Mouse (Mus musculus): ENCODE results near the gene Dleu7.

DNA sequence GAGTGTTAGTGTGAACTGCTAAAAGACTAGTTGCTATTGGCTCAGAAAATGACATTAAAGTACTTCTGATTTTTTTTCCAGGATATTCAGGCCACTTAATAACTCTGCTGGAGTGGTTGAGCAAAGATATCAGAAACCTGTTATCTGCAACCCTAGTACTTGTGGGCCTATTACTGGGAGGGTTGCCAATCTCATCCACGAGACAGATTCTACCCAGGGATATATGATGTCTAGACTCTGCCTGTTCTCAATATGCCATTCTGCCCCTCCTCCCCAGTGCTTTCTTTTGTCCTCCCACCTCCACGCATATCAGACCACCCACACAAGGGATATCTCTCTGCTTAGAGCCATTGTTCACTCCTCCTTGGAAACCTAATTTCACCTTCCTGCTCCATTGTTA, 49.3 kb downstream of the Dleu7 start:
- TF ChIP-seq CTCF (IDR thresholded peaks at IDR 0.05; ENCODE audit: borderline replicate concordance, insufficient read depth, low read length) (no peak), POLR2A (IDR thresholded peaks at IDR 0.05; ENCODE audit: low read depth, low read length) (no peak)
